Mouse (Mus musculus) heart, postnatal 0 days (tissue): ENCODE results near the gene Ak7.

Experiments used
- CTCF ChIP-seq: IDR thresholded peaks from 2 replicates; pipeline ENCODE4 v1.5.1; 2016; ENCODE audit warnings: antibody characterized with exemption, control low read depth, low read depth
- EP300 ChIP-seq: IDR thresholded peaks from 2 replicates; pipeline ENCODE4 v1.6.1; 2016; ENCODE audit warnings: antibody characterized with exemption, low read depth

DNA sequence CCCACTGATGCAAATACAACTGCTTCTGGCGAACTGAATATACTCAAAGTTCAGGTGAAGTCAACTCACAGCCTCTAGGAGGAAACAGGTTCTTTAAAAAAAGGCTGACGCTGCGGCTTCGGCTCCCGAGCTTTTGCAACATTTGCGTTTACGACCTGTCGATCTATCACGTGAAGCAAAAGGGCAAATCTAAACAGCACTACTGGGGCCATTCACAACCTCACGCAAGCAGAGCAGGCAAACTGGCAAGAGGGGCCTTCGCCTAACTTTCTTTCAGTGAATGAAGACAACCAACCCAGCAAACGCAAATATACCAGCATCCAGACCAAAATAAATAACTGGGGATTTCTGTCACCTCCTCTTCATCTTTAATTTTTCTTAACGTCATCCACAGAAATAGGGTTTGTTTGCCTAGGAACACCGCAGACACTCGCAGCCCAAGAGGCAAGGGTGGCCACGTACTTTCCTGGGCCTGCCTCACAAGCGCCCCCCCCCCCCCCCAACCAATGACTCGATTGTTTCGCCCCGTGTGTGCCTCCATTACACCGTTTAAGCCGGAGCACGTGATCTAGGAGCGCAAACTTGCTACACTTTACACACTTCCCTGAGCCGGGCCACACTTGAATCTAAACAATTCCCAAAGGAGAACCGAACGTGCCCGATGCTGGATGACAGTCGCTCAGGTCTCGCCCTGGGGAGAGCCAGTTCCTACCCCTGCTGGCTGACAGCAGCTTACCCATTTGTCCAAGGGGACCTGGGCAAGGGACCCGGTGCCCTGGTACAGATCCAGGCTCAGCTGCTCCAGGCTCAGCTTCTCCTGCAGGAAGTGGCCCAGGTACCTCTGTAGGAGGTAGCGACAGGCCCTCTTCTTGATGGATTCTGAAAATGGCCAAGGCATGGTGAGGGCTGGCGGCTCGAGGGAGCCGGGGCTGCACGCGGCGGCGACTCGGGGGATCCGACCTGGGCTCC is 21.6 kb upstream of the Ak7 start, which contains the start of gene Gskip:
- TF ChIP-seq CTCF: no peak
- TF ChIP-seq EP300: no peak
